Mouse (Mus musculus): ENCODE data around the gene L3mbtl2. TPM values are rescaled to one million over a fixed set of nuclear protein-coding genes. Genes with fewer than 3 reads are reported as not detected.
"Not testable (repeated sequence)": the region's sequence is repeated elsewhere in the genome, so short reads cannot be mapped to it uniquely, and the experiment has no call there.

L3mbtl2 gene
- polyA plus RNA-seq, 1 experiment from 2014 or later = 26.0 TPM

- no peaks in the 10 kb centered on the region for H3K9me3 ChIP-seq
- H3K27me3 ChIP-seq = peaks cover 48% of the 10 kb centered on the region
- no peaks in the 10 kb centered on the region for H3K36me3 ChIP-seq
- H3K9ac ChIP-seq = peak overlapping the region; percentile 42
- peaks cover 20% of the 10 kb centered on the region for H3K4me1 ChIP-seq
- under 1% methylated on average over 102 of the region's 107 CpGs for WGBS
- H3K27ac ChIP-seq = peak overlapping the region; percentile 35; the same call in 1 of the 2 replicates
- peak overlapping the region; percentile 91 for H3K4me2 ChIP-seq
- peak; percentile 72 for ATAC-seq (ENCODE audit: borderline replicate concordance, extremely low read depth, low FRiP score, low TSS enrichment)
- peak overlapping the region; percentile 51 for H3K4me3 ChIP-seq
These were observed 30.5 kb downstream of the L3mbtl2 start for GRCm38 (mm10) chr15:81693967-81694881.

GRCm38 (mm10) chr15:81694891-81695290 lies 31.2 kb downstream of the L3mbtl2 start:
- no peaks in the 10 kb centered on the region for H3K9me3 ChIP-seq
- H3K9ac ChIP-seq = peak overlapping the region; percentile 42
- no peak overlapping the region for H3K27ac ChIP-seq
- H3K36me3 ChIP-seq = no peaks in the 10 kb centered on the region
- H3K27me3 ChIP-seq = peaks cover 48% of the 10 kb centered on the region
- 24% methylated on average over 19 of the region's 19 CpGs for WGBS
- peak overlapping the region; percentile 91 for H3K4me2 ChIP-seq
- peaks cover 20% of the 10 kb centered on the region for H3K4me1 ChIP-seq
- H3K4me3 ChIP-seq = peak overlapping the region; percentile 51
- ATAC-seq (ENCODE audit: borderline replicate concordance, extremely low read depth, low FRiP score, low TSS enrichment) = no peak

GRCm38 (mm10) chr15:81697175-81697574 lies 33.5 kb downstream of the L3mbtl2 start, which contains the start of gene Chadl:
TSS of gene Chadl (minus strand) at chr15:81697287.
- H3K27ac ChIP-seq = no peak within 1 kb of the TSS
- H3K36me3 ChIP-seq = no peaks in the 10 kb centered on the region
- peaks cover 40% of the 10 kb centered on the region for H3K27me3 ChIP-seq
- H3K4me3 ChIP-seq = no peak within 1 kb of the TSS
- H3K4me2 ChIP-seq = no peak within 1 kb of the TSS
- H3K9ac ChIP-seq = no peak within 1 kb of the TSS
- 57% methylated on average over 7 of the region's 7 CpGs for WGBS
- ATAC-seq (ENCODE audit: borderline replicate concordance, extremely low read depth, low FRiP score, low TSS enrichment) = no peak
- H3K4me1 ChIP-seq = peaks cover 20% of the 10 kb centered on the region
- H3K9me3 ChIP-seq = no peaks in the 10 kb centered on the region

- H3K27me3 ChIP-seq = peaks cover 33% of the 10 kb centered on the region
- H3K9me3 ChIP-seq = no peaks in the 10 kb centered on the region
- peaks cover 20% of the 10 kb centered on the region for H3K4me1 ChIP-seq
- H3K27ac ChIP-seq = no peak overlapping the region
- H3K4me3 ChIP-seq = no peak overlapping the region
- no peak overlapping the region for H3K4me2 ChIP-seq
- whole genome bisulfite sequencing = 36% methylated on average over 3 of the region's 3 CpGs
- no peak overlapping the region for H3K9ac ChIP-seq
- ATAC-seq (ENCODE audit: borderline replicate concordance, extremely low read depth, low FRiP score, low TSS enrichment) = no peak
- H3K36me3 ChIP-seq = no peaks in the 10 kb centered on the region
These were observed 34.2 kb downstream of the L3mbtl2 start for GRCm38 (mm10) chr15:81697847-81698246.

GRCm38 (mm10) chr15:81698532-81698931 lies 34.8 kb downstream of the L3mbtl2 start:
- ATAC-seq (ENCODE audit: borderline replicate concordance, extremely low read depth, low FRiP score, low TSS enrichment) = no peak
- Histone ChIP-seq H3K27ac (no peak overlapping the region), H3K9ac (no peak overlapping the region), H3K4me1 (peaks cover 15% of the 10 kb centered on the region), H3K9me3 (no peaks in the 10 kb centered on the region), H3K4me2 (no peak overlapping the region), H3K4me3 (no peak overlapping the region), H3K27me3 (peaks cover 26% of the 10 kb centered on the region), H3K36me3 (peaks cover 5% of the 10 kb centered on the region)
- 42% methylated on average over 2 of the region's 2 CpGs for WGBS

- no peak for ATAC-seq (ENCODE audit: borderline replicate concordance, extremely low read depth, low FRiP score, low TSS enrichment)
- Histone ChIP-seq H3K4me1 (0 out of 2 replicates have a peak, but pooled peaks cover 4% of the 10 kb centered on the region), H3K4me2 (no peak overlapping the region), H3K9ac (no peak overlapping the region), H3K36me3 (peaks cover 22% of the 10 kb centered on the region), H3K9me3 (no peaks in the 10 kb centered on the region), H3K27me3 (peaks cover 10% of the 10 kb centered on the region), H3K27ac (no peak overlapping the region), H3K4me3 (no peak overlapping the region)
- 55% methylated on average over 2 of the region's 2 CpGs for WGBS
These were observed 36.5 kb downstream of the L3mbtl2 start for GRCm38 (mm10) chr15:81700161-81700560.

- WGBS = 58% methylated on average over 8 of the region's 8 CpGs
- H3K9ac ChIP-seq = no peak overlapping the region
- H3K4me1 ChIP-seq = 0 out of 2 replicates have a peak, but pooled peaks cover 4% of the 10 kb centered on the region
- H3K4me2 ChIP-seq = no peak overlapping the region
- no peak overlapping the region for H3K27ac ChIP-seq
- no peak for ATAC-seq (ENCODE audit: borderline replicate concordance, extremely low read depth, low FRiP score, low TSS enrichment)
- H3K9me3 ChIP-seq = no peaks in the 10 kb centered on the region
- H3K4me3 ChIP-seq = no peak overlapping the region
- H3K36me3 ChIP-seq = peaks cover 26% of the 10 kb centered on the region
- peaks cover 5% of the 10 kb centered on the region for H3K27me3 ChIP-seq
These were observed 36.9 kb downstream of the L3mbtl2 start for GRCm38 (mm10) chr15:81700601-81701000.

GRCm38 (mm10) chr15:81701350-81701749 lies 37.7 kb downstream of the L3mbtl2 start:
- H3K9me3 ChIP-seq; H3K4me1 ChIP-seq; H3K4me2 ChIP-seq; H3K27me3 ChIP-seq; H3K27ac ChIP-seq; H3K4me3 ChIP-seq; H3K9ac ChIP-seq; ATAC-seq (ENCODE audit: borderline replicate concordance, extremely low read depth, low FRiP score, low TSS enrichment): not testable (repeated sequence)
- WGBS = 75% methylated on average over 4 of the region's 4 CpGs
- H3K36me3 ChIP-seq = peaks cover 34% of the 10 kb centered on the region

- H3K27ac ChIP-seq = no peak overlapping the region
- no peak overlapping the region for H3K4me3 ChIP-seq
- no peaks in the 10 kb centered on the region for H3K27me3 ChIP-seq
- H3K4me2 ChIP-seq = no peak overlapping the region
- ATAC-seq (ENCODE audit: borderline replicate concordance, extremely low read depth, low FRiP score, low TSS enrichment) = no peak
- no peak overlapping the region for H3K9ac ChIP-seq
- peaks cover 42% of the 10 kb centered on the region for H3K36me3 ChIP-seq
- 0 out of 2 replicates have a peak, but pooled peaks cover under 1% of the 10 kb centered on the region for H3K4me1 ChIP-seq
- no peaks in the 10 kb centered on the region for H3K9me3 ChIP-seq
- WGBS = 85% methylated on average over 13 of the region's 13 CpGs
These were observed 38.8 kb downstream of the L3mbtl2 start for GRCm38 (mm10) chr15:81702306-81703093.

GRCm38 (mm10) chr15:81703094-81703489 lies 39.4 kb downstream of the L3mbtl2 start:
- no peak for ATAC-seq (ENCODE audit: borderline replicate concordance, extremely low read depth, low FRiP score, low TSS enrichment)
- WGBS = 82% methylated on average over 3 of the region's 3 CpGs
- H3K27me3 ChIP-seq = no peaks in the 10 kb centered on the region
- H3K4me3 ChIP-seq = no peak overlapping the region
- peaks cover 48% of the 10 kb centered on the region for H3K36me3 ChIP-seq
- H3K4me1 ChIP-seq = no peaks in the 10 kb centered on the region
- H3K27ac ChIP-seq = no peak overlapping the region
- no peaks in the 10 kb centered on the region for H3K9me3 ChIP-seq
- no peak overlapping the region for H3K9ac ChIP-seq
- H3K4me2 ChIP-seq = no peak overlapping the region

GRCm38 (mm10) chr15:81708991-81709390 lies 45.3 kb downstream of the L3mbtl2 start:
- Histone ChIP-seq H3K36me3 (peaks cover 96% of the 10 kb centered on the region), H3K4me3 (no peak overlapping the region), H3K9me3 (no peaks in the 10 kb centered on the region), H3K4me2 (no peak overlapping the region), H3K4me1 (no peaks in the 10 kb centered on the region), H3K9ac (no peak overlapping the region), H3K27me3 (no peaks in the 10 kb centered on the region), H3K27ac (no peak overlapping the region)
- WGBS = 92% methylated on average over 11 of the region's 11 CpGs
- ATAC-seq (ENCODE audit: borderline replicate concordance, extremely low read depth, low FRiP score, low TSS enrichment) = no peak

- Histone ChIP-seq H3K36me3 (peaks cover 91% of the 10 kb centered on the region), H3K27me3 (no peaks in the 10 kb centered on the region), H3K9me3 (no peaks in the 10 kb centered on the region), H3K9ac (no peak overlapping the region), H3K4me3 (no peak overlapping the region), H3K27ac (no peak overlapping the region), H3K4me1 (no peaks in the 10 kb centered on the region), H3K4me2 (no peak overlapping the region)
- 91% methylated on average over 1 of the region's 1 CpGs for WGBS
- ATAC-seq (ENCODE audit: borderline replicate concordance, extremely low read depth, low FRiP score, low TSS enrichment) = no peak
These were observed 46.0 kb downstream of the L3mbtl2 start for GRCm38 (mm10) chr15:81709686-81710085.
